Mouse (Mus musculus) forebrain, embryonic 16.5 days (tissue): ENCODE measurements at regions not wholly inside any gene's neighbourhood (a gene's known extent, or its start where the extent isn't known, plus 50 kb on each side); places are given as distances from the start of the nearest gene placed in this dataset.

Experiments
- ATAC-seq: fragments of 200-750 bp; cut with Nextera tagmentation; 2 replicates; pipeline ENCODE4 v1.8.0; 2017; ENCODE audit warnings: mild to moderate bottlenecking, moderate library complexity
- H3K27ac ChIP-seq: fragments of 300-500 bp; sonication (generic); 2 replicates; pipeline ENCODE4 v1.5.1; 2014; ENCODE audit warnings: low read length, control low read depth
- H3K27me3 ChIP-seq: fragments of 300-500 bp; sonication (generic); replicated peaks from 2 replicates; pipeline ENCODE4 v1.6.1; 2014; ENCODE audit warnings: low read length; ENCODE audit not compliant: control insufficient read depth, insufficient read depth
- H3K36me3 ChIP-seq: fragments of 300-500 bp; sonication (generic); 2 replicates; pipeline ENCODE4 v1.6.1; 2014; ENCODE audit not compliant: control insufficient read depth, insufficient read depth
- H3K4me1 ChIP-seq: fragments of 300-500 bp; sonication (generic); replicated peaks from 2 replicates; pipeline ENCODE4 v1.6.1; 2014; ENCODE audit warnings: low read length; ENCODE audit not compliant: control insufficient read depth, insufficient read depth
- H3K4me2 ChIP-seq: fragments of 300-500 bp; sonication (generic); 2 replicates; pipeline ENCODE4 v1.6.1; 2014; ENCODE audit warnings: mild to moderate bottlenecking, low read length, control low read depth
- H3K4me3 ChIP-seq: fragments of 300-500 bp; sonication (generic); replicated peaks from 2 replicates; pipeline ENCODE4 v1.5.1; 2014; ENCODE audit warnings: mild to moderate bottlenecking, low read length, control low read depth
- H3K9ac ChIP-seq: fragments of 300-500 bp; sonication (generic); replicated peaks from 2 replicates; pipeline ENCODE4 v1.6.1; 2014; ENCODE audit warnings: low read depth, low read length, control low read depth
- H3K9me3 ChIP-seq: fragments of 300-500 bp; sonication (generic); 2 replicates; pipeline ENCODE4 v1.6.1; 2016; ENCODE audit warnings: low read length; ENCODE audit not compliant: control insufficient read depth
- WGBS: fragments of 180-500 bp; shearing (Covaris S2); extraction: QIAGEN DNeasy Blood & Tissue Kit; methylation state at CpG from one replicate; pipeline ENCODE4 v1.1.7; 2014; 5-methylcytosine and 5-hydroxymethylcytosine counted together

GRCm38 (mm10) chr2:117010942-117011341 lies 110.2 kb upstream of the Spred1 start:
- H3K27ac ChIP-seq = no peak overlapping the region
- H3K36me3 ChIP-seq = no peaks in the 10 kb centered on the region
- no peaks in the 10 kb centered on the region for H3K4me1 ChIP-seq
- no peaks in the 10 kb centered on the region for H3K9me3 ChIP-seq
- no peak overlapping the region for H3K9ac ChIP-seq
- no peak for ATAC-seq
- H3K4me2 ChIP-seq = no peak overlapping the region
- no peak overlapping the region for H3K4me3 ChIP-seq
- H3K27me3 ChIP-seq = no peaks in the 10 kb centered on the region

DNA sequence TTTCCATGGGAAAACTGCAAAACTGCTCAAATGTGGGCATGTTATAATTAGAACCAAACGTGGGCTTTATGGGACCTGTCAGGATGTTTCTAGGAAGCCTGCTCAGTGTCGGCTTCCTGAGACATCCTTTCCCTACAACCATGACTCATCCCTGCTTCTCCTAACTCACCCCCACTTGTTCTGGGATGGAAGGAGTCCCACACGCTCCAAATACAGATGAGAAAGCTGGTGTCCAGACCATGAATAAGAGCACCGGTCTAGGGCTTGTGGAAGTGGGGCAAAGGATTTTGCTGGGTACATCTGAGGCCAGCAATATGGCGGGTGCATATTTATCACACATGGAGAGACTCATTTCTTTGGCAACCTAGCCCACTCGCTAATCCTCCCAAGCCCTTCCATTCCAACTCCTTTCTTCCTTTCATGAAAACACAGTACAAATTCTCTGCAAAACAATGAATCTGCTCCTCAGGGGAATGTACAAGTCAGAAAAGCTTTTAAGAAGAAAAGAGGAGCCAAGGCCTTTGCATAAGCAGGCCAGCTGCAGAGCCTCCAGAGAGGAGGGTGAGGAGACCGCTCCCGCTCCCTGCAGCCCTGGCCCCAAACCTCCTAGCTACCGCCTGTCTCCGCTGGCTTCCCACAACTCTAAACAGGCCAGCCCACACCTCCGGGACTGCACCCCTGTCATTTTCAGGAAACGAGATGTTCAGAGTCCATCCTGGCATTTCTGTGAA lies 103.1 kb upstream of the Spred1 start:
- Histone ChIP-seq H3K4me3 (no peak overlapping the region), H3K27me3 (no peaks in the 10 kb centered on the region), H3K36me3 (no peaks in the 10 kb centered on the region), H3K4me1 (no peaks in the 10 kb centered on the region; the same call in none of the 2 replicates), H3K9ac (no peak overlapping the region), H3K27ac (no peak overlapping the region), H3K4me2 (no peak overlapping the region), H3K9me3 (no peaks in the 10 kb centered on the region)
- ATAC-seq = no peak
- 32% methylated on average over 12 of the region's 12 CpGs for WGBS

DNA sequence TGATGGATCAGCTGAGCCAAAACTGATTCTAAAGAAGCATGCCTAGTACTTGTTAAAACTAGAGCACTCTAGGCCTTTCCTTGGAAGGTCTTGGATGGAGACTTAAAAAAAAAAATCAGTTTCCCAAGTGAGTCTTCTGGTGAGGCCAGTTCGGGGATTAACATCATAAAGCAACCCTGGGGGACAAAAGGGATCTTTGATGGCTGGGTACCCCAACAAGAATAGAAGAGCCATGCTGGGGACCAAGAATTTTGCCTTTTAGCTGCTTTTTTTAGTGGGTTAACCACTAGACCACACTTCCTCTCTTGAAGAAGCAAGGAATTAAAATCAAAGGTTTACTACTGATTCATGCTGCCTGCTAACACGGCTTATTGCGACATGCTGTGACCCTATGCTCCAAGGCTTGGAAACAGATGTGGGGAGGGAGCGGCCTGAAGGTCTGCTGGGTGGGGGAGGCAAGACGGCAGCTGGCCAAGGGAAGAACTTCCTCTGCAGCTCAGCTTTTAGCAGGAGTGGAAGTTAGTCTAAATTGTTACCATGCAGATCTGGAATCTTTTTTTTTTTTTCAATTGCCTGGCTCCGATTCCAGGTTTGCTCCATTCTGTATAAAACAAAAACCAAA lies 102.1 kb upstream of the Spred1 start:
- no peaks in the 10 kb centered on the region for H3K9me3 ChIP-seq
- H3K27ac ChIP-seq = no peak overlapping the region
- H3K4me2 ChIP-seq = no peak overlapping the region
- no peaks in the 10 kb centered on the region for H3K27me3 ChIP-seq
- no peak overlapping the region for H3K4me3 ChIP-seq
- ATAC-seq = no peak
- H3K36me3 ChIP-seq = no peaks in the 10 kb centered on the region
- H3K9ac ChIP-seq = no peak overlapping the region
- WGBS = 28% methylated on average over 6 of the region's 6 CpGs
- no peaks in the 10 kb centered on the region; the same call in none of the 2 replicates for H3K4me1 ChIP-seq

DNA sequence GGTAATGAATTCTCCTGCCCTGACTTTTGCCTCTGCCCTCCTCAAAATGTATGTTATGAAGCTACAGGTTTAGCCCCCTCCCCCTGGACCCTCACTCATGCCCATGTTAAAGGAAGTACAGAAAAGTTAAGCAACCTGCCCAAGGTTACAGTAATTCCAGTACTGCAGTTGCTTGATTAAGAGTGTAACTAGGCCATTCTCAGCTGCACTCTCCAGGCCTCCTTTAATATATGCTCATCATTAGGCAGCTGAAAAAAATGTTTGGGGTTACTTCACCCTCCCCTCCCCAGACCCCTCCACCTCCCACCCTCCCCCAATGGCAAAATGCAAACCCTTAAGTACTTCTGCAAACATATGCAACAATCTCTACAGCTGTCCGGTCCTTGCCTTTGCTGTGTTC lies 101.6 kb upstream of the Spred1 start:
- H3K4me2 ChIP-seq = no peak overlapping the region
- H3K36me3 ChIP-seq = no peaks in the 10 kb centered on the region
- ATAC-seq = no peak
- H3K27me3 ChIP-seq = no peaks in the 10 kb centered on the region
- H3K9ac ChIP-seq = no peak overlapping the region
- no peaks in the 10 kb centered on the region; the same call in none of the 2 replicates for H3K4me1 ChIP-seq
- no peak overlapping the region for H3K4me3 ChIP-seq
- H3K27ac ChIP-seq = no peak overlapping the region
- no CpG with 5 or more reads among the region's 1 CpGs for WGBS
- no peaks in the 10 kb centered on the region for H3K9me3 ChIP-seq

GRCm38 (mm10) chr2:117021787-117022186 lies 99.4 kb upstream of the Spred1 start:
- Histone ChIP-seq H3K27ac (no peak overlapping the region), H3K9ac (no peak overlapping the region), H3K36me3 (no peaks in the 10 kb centered on the region), H3K4me2 (no peak overlapping the region), H3K4me1 (no peaks in the 10 kb centered on the region; the same call in none of the 2 replicates), H3K27me3 (no peaks in the 10 kb centered on the region), H3K4me3 (no peak overlapping the region), H3K9me3 (no peaks in the 10 kb centered on the region)
- WGBS = 25% methylated on average over 5 of the region's 6 CpGs
- no peak for ATAC-seq

- no peaks in the 10 kb centered on the region; the same call in 1 of the 2 replicates for H3K4me1 ChIP-seq
- H3K36me3 ChIP-seq = no peaks in the 10 kb centered on the region
- no peak overlapping the region for H3K4me2 ChIP-seq
- no peak overlapping the region for H3K4me3 ChIP-seq
- no peaks in the 10 kb centered on the region for H3K27me3 ChIP-seq
- H3K27ac ChIP-seq = no peak overlapping the region
- ATAC-seq = no peak
- 93% methylated on average over 1 of the region's 1 CpGs for WGBS
- no peaks in the 10 kb centered on the region for H3K9me3 ChIP-seq
- H3K9ac ChIP-seq = no peak overlapping the region
Measured at GRCm38 (mm10) chr2:117023436-117023835, 97.7 kb upstream of the Spred1 start.

DNA sequence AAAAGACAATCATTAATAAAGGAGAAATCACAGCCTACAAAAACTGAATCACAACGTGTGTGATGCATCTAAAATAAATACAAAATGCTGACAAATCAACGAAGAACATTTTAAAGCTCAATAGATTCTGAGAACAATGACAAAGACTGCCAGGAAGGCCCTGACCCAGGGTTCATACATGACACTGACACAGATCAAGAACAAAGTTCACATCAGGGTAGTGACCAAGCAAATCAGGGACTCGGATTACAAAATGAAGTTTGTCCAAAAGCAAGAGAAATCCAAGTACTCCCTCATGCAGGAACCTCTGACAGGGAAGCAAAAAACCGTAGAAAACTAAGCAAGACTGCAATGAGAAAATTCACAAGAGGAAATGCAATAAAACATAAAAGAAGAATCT lies 94.1 kb upstream of the Spred1 start:
- no peak for ATAC-seq
- no peak overlapping the region for H3K4me2 ChIP-seq
- no peak overlapping the region for H3K9ac ChIP-seq
- 69% methylated on average over 4 of the region's 4 CpGs for WGBS
- no peak overlapping the region for H3K4me3 ChIP-seq
- no peaks in the 10 kb centered on the region for H3K9me3 ChIP-seq
- no peaks in the 10 kb centered on the region for H3K4me1 ChIP-seq
- H3K27me3 ChIP-seq = no peaks in the 10 kb centered on the region
- H3K27ac ChIP-seq = no peak overlapping the region
- no peaks in the 10 kb centered on the region for H3K36me3 ChIP-seq

DNA sequence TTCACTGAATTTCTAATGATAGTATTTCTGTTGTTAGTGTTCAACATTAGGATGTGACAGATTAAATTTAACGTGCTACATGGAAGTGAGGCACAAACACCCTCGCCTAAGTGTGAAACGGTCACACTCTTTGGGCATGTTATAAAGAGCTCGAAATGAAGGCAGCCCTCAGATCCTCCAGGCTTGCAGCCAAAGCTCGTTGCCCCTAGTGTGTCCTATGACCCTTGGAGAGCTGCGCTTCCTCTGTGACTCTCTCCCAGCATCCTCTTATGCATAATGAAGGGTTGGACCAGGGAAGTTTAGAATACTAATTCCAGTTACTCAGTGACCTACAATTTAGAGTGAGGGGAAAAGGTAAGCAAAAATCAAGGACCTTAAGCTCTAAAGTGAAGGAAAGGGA lies 92.4 kb upstream of the Spred1 start:
- Histone ChIP-seq H3K9ac (no peak overlapping the region), H3K27me3 (no peaks in the 10 kb centered on the region), H3K4me1 (no peaks in the 10 kb centered on the region), H3K9me3 (no peaks in the 10 kb centered on the region), H3K4me2 (no peak overlapping the region), H3K4me3 (no peak overlapping the region), H3K27ac (no peak overlapping the region), H3K36me3 (no peaks in the 10 kb centered on the region)
- no peak for ATAC-seq
- 68% methylated on average over 6 of the region's 6 CpGs for WGBS

GRCm38 (mm10) chr2:117036197-117036872 lies 84.8 kb upstream of the Spred1 start:
- H3K36me3 ChIP-seq = no peaks in the 10 kb centered on the region
- no peaks in the 10 kb centered on the region for H3K4me1 ChIP-seq
- H3K9ac ChIP-seq = no peak overlapping the region
- H3K9me3 ChIP-seq = no peaks in the 10 kb centered on the region
- H3K27me3 ChIP-seq = no peaks in the 10 kb centered on the region
- WGBS = 82% methylated on average over 8 of the region's 8 CpGs
- H3K4me2 ChIP-seq = no peak overlapping the region
- no peak overlapping the region for H3K27ac ChIP-seq
- no peak overlapping the region for H3K4me3 ChIP-seq
- no peak for ATAC-seq
